Mouse (Mus musculus) ES-E14 (cell line): ENCODE measurements at regions not wholly inside any gene's neighbourhood (a gene's known extent, or its start where the extent isn't known, plus 50 kb on each side); places are given as distances from the start of the nearest gene placed in this dataset.
A peak's percentile ranks its signal among the peaks of the same experiment; 100 is the strongest.

Experiments used
- DNase-seq: peaks from one replicate; pipeline ENCODE4 v3.0.0-alpha.2; 2013; ENCODE audit warnings: low read depth, low spot score
- H3K27ac ChIP-seq: 2 replicates; pipeline ENCODE4 v1.5.1; 2012; ENCODE audit warnings: low read depth, mild to moderate bottlenecking, low read length, moderate library complexity, mixed read lengths; ENCODE audit not compliant: poor library complexity, insufficient read depth, severe bottlenecking
- H3K36me3 ChIP-seq: 2 replicates; pipeline ENCODE4 v1.6.1; 2012; ENCODE audit warnings: mild to moderate bottlenecking, low read length, moderate library complexity, mixed read lengths; ENCODE audit not compliant: control insufficient read depth, poor library complexity, insufficient read depth, severe bottlenecking
- H3K4me1 ChIP-seq, 2 experiments: fragments of 150-350 bp in 1 of 2; sonication (generic) in 1 of 2; 2 replicates each; pipeline ENCODE4 v1.6.1; 2012; ENCODE audit warnings: low read length in 2 of 2, mild to moderate bottlenecking in 1 of 2, mixed read lengths in 1 of 2; ENCODE audit not compliant: control insufficient read depth in 2 of 2, insufficient read depth in 2 of 2, poor library complexity in 1 of 2
- H3K4me3 ChIP-seq, 2 experiments: fragments of 150-350 bp in 1 of 2; sonication (generic) in 1 of 2; 2 replicates each; pipeline ENCODE4 v1.5.1; 2012; ENCODE audit warnings: low read length in 2 of 2, low read depth in 1 of 2, mild to moderate bottlenecking in 1 of 2, mixed read lengths in 1 of 2; ENCODE audit not compliant: insufficient read depth in 1 of 2, poor library complexity in 1 of 2, severe bottlenecking in 1 of 2
- H3K9ac ChIP-seq: 2 replicates; pipeline ENCODE4 v1.6.1; 2012; ENCODE audit warnings: low read depth, mild to moderate bottlenecking, low read length, mixed read lengths; ENCODE audit not compliant: poor library complexity, insufficient read depth, severe bottlenecking
- H3K9me3 ChIP-seq: fragments of 150-350 bp; sonication (generic); 2 replicates; pipeline ENCODE4 v1.6.1; 2012; ENCODE audit warnings: low read depth, mild to moderate bottlenecking, low read length; ENCODE audit not compliant: control insufficient read depth, insufficient read depth
- CHD2 ChIP-seq: IDR thresholded peaks from 2 replicates; pipeline ENCODE4 v1.6.1; 2014; ENCODE audit warnings: mild to moderate bottlenecking, low read depth, low read length, inconsistent platforms
- HCFC1 ChIP-seq: IDR thresholded peaks from 2 replicates; pipeline ENCODE4 v1.6.1; 2012; ENCODE audit warnings: low read length, inconsistent platforms, borderline replicate concordance; ENCODE audit not compliant: insufficient read depth
- MAFK ChIP-seq: IDR thresholded peaks from 2 replicates; pipeline ENCODE4 v1.6.1; 2014; ENCODE audit warnings: mild to moderate bottlenecking, low read depth, low read length, inconsistent platforms; ENCODE audit not compliant: insufficient read depth
- ZC3H11A ChIP-seq: IDR thresholded peaks from 2 replicates; pipeline ENCODE4 v1.6.1; 2012; ENCODE audit warnings: low read depth, mild to moderate bottlenecking, inconsistent platforms, low read length, borderline replicate concordance
- ZNF384 ChIP-seq: IDR thresholded peaks from 2 replicates; pipeline ENCODE4 v1.6.1; 2012; ENCODE audit warnings: low read depth, low read length, inconsistent platforms
- in situ Hi-C, 2 experiments: fragments of 600-800 bp; cut with MboI; formaldehyde crosslinking; loops; one replicate each; pipeline ENCODE4 v1.15.1; 2025; ENCODE audit warnings: low sequenced_read_pairs in 2 of 2, inconsistent platforms in 1 of 2; ENCODE audit not compliant: unreplicated experiment in 2 of 2

DNA sequence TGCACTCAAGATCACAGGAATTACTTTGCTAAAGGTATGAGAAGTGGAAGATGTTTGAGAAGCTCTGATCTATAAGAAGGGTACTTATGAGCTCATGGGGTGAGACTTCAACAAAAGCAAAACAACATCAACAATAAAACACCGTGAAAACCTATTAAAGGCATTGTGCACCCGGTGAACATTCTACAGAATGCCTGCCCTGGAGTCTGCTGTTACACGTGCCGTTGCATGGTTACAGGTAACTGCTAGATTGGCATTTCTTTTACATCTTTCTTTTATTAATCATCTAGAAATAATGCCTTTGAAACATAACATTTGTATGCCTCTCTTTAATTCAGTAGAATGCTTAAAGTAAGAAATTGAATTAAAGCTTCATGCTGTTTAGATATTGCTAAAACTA lies 661.0 kb downstream of the Pcdh18 start:
- Histone ChIP-seq H3K36me3 (no peaks in the 10 kb centered on the region), H3K9ac (no peak overlapping the region), H3K9me3 (no peaks in the 10 kb centered on the region), H3K27ac (no peak overlapping the region), H3K4me1 (no peaks in the 10 kb centered on the region), H3K4me3 (no peak overlapping the region)
- no peak for TF ChIP-seq HCFC1
- TF ChIP-seq ZNF384, result no peak
- TF ChIP-seq CHD2, result no peak
- in situ Hi-C loops, result no loop called here
- DNase-seq, result no peak

DNA sequence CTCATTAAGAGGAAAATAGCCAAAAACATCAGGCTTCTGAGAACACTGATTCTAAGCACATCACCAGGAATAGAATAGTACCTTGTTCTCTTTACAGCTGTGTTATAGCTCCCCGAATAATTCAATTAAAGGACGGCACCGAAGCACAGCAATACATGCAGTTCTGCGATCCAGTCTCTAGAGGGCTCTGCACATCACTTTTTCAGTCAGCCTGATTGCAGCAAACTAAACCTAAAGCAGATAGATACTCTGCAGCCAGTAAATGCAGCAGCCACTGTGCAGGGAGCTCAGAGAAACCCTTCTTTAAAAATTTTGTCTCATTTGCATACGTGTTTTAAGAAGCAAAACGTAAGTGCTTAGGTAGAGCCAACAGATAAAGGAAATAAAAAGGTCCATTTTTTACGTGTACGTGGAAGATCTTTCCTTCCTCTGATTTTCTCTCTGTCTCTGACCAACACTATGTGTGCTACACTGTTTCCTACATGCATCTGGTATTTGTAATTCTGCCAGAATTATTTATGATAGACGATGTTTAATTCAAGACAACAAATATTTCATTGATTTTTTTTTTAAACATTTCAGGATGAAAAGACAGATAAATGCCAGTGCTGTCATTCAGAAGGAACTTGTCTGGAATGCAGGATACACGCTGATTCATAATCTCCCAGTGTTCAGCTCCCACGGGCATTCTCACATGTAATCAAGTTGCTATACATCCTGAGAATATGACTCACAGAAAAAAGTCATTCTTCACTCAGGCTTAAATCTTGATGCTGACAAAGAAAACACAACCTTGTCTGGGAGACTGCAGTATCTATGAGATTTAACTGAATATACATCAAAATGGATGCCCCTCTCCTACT lies 663.1 kb downstream of the Pcdh18 start:
- no peak for TF ChIP-seq HCFC1
- TF ChIP-seq CHD2, result no peak
- no peak for TF ChIP-seq ZNF384
- TF ChIP-seq ZC3H11A, result no peak
- TF ChIP-seq MAFK, result no peak
- no peak overlapping the region for H3K9ac ChIP-seq
- in situ Hi-C loops, result no loop called here
- H3K36me3 ChIP-seq, result no peaks in the 10 kb centered on the region
- no peaks in the 10 kb centered on the region for H3K9me3 ChIP-seq
- H3K4me3 ChIP-seq, result no peak overlapping the region
- peak; percentile 28 for DNase-seq
- H3K27ac ChIP-seq, result no peak overlapping the region
- H3K4me1 ChIP-seq, result no peaks in the 10 kb centered on the region

DNA sequence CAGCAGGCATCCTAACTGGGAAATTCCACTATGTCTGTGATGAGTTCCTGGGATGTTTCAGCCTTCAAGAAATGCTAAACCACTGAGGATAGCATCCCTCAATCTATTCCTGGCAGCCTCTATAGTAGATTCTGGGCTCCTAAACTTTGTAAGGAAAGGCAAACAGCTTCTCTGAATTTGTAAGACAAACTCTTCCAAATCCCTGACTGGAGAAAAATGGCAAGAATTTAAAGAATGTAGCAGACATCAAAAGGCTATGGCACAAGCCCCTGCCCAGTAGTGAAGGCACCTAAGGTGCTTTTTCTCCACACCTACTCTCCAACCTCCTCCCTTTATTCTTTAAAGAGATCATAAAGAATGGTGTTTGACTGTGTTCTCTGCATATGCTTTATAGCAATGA lies 688.3 kb downstream of the Pcdh18 start:
- H3K4me1 ChIP-seq, result no peaks in the 10 kb centered on the region
- H3K9ac ChIP-seq, result no peak overlapping the region
- no peaks in the 10 kb centered on the region for H3K9me3 ChIP-seq
- peak; percentile 21 for DNase-seq
- in situ Hi-C loops, result no loop called here
- H3K27ac ChIP-seq, result no peak overlapping the region
- no peaks in the 10 kb centered on the region for H3K36me3 ChIP-seq
- TF ChIP-seq MAFK (no peak), ZC3H11A (no peak), ZNF384 (no peak), CHD2 (no peak), HCFC1 (no peak)
- H3K4me3 ChIP-seq, result no peak overlapping the region

DNA sequence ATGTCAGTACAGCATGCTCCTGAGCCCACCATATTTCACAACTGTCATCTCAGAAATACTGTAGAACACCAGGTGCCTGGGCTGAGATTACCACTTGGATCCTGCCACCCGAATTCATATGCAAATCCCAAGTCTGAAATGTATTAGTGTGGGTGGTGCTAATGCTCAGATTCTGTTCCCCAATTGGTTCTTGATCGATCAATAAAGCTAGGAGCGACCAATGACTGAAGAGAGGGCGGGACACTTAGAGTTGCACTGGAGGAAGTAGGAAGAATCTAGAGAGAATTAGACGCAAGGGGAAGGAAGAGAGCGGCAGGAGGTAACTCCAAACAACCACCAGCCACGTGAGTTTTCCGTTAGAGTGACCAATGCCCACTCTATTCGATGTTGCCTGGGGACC lies 695.0 kb downstream of the Pcdh18 start:
- DNase-seq, result peak; percentile 17
- H3K4me1 ChIP-seq, result no peaks in the 10 kb centered on the region
- peak overlapping the region; percentile 29 to 56; a peak in 3 of 4 replicates for H3K4me3 ChIP-seq
- no peak for TF ChIP-seq MAFK
- peak; percentile 72; the same call in 1 of the 2 replicates for TF ChIP-seq CHD2
- H3K9me3 ChIP-seq, result no peaks in the 10 kb centered on the region
- no peak overlapping the region for H3K27ac ChIP-seq
- no peaks in the 10 kb centered on the region for H3K36me3 ChIP-seq
- no peak overlapping the region for H3K9ac ChIP-seq
- in situ Hi-C loops, result no loop called here

DNA sequence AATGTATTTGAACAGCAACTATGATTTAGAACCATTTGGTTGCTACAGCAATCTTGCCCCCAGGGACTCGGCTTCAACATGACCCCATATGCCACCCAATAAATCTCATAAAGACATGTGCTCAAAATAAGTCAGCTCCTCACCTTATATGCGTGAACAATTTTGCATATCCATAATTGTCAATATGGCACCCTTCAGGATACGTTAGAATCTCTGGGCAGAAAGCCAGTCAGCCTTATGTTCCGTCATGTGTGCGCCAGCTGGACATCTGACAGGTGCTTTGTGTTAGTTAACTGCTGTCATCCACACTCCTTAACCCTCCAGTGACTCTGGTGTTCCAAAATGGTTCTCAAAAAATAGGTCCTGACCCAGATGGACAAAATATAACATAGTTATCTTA lies 724.1 kb downstream of the Pcdh18 start:
- TF ChIP-seq HCFC1 (no peak), ZNF384 (no peak), ZC3H11A (no peak), CHD2 (no peak), MAFK (no peak)
- no peaks in the 10 kb centered on the region for H3K36me3 ChIP-seq
- no peaks in the 10 kb centered on the region for H3K9me3 ChIP-seq
- H3K4me1 ChIP-seq, result no peaks in the 10 kb centered on the region
- in situ Hi-C loops, result no loop called here
- no peak for DNase-seq
- H3K9ac ChIP-seq, result no peak overlapping the region
- H3K27ac ChIP-seq, result no peak overlapping the region
- H3K4me3 ChIP-seq, result no peak overlapping the region
